Mouse (Mus musculus): ENCODE measurements around the gene Prkcb. TPM values are rescaled to one million over a fixed set of nuclear protein-coding genes. Genes with fewer than 3 reads are reported as not detected.

The Prkcb gene
- polyA plus RNA-seq, 1 experiment, result 1.0 TPM

GRCm38 (mm10) chr7:122512430-122512966 lies 223.9 kb downstream of the Prkcb start:
- Histone ChIP-seq H3K4me1 (ENCODE audit: control insufficient read depth, insufficient read depth, low read length) (no peaks in the 10 kb centered on the region), H3K27ac (ENCODE audit: insufficient read depth, low read length) (no peak overlapping the region), H3K4me3 (ENCODE audit: insufficient read depth, low read length) (no peak overlapping the region)
- TF ChIP-seq CTCF (IDR thresholded peaks at IDR 0.05; ENCODE audit: borderline replicate concordance, insufficient read depth, low read length), result no peak
- no peak for TF ChIP-seq POLR2A (IDR thresholded peaks at IDR 0.05; ENCODE audit: low read depth, low read length)

GRCm38 (mm10) chr7:122520850-122521638 lies 232.5 kb downstream of the Prkcb start:
- no peak overlapping the region for H3K4me3 ChIP-seq (ENCODE audit: insufficient read depth, low read length)
- TF ChIP-seq POLR2A (IDR thresholded peaks at IDR 0.05; ENCODE audit: low read depth, low read length), result no peak
- TF ChIP-seq CTCF (IDR thresholded peaks at IDR 0.05; ENCODE audit: borderline replicate concordance, insufficient read depth, low read length), result no peak
- H3K4me1 ChIP-seq (ENCODE audit: control insufficient read depth, insufficient read depth, low read length), result no peaks in the 10 kb centered on the region
- no peak overlapping the region for H3K27ac ChIP-seq (ENCODE audit: insufficient read depth, low read length)

GRCm38 (mm10) chr7:122528201-122528600 lies 239.7 kb downstream of the Prkcb start:
- Histone ChIP-seq H3K4me3 (ENCODE audit: insufficient read depth, low read length) (no peak overlapping the region), H3K4me1 (ENCODE audit: control insufficient read depth, insufficient read depth, low read length) (no peaks in the 10 kb centered on the region), H3K27ac (ENCODE audit: insufficient read depth, low read length) (no peak overlapping the region)
- no peak for TF ChIP-seq CTCF (IDR thresholded peaks at IDR 0.05; ENCODE audit: borderline replicate concordance, insufficient read depth, low read length)
- no peak for TF ChIP-seq POLR2A (IDR thresholded peaks at IDR 0.05; ENCODE audit: low read depth, low read length)

GRCm38 (mm10) chr7:122528646-122529045 lies 240.1 kb downstream of the Prkcb start:
- TF ChIP-seq POLR2A (IDR thresholded peaks at IDR 0.05; ENCODE audit: low read depth, low read length), result no peak
- TF ChIP-seq CTCF (IDR thresholded peaks at IDR 0.05; ENCODE audit: borderline replicate concordance, insufficient read depth, low read length), result no peak
- H3K4me1 ChIP-seq (ENCODE audit: control insufficient read depth, insufficient read depth, low read length), result no peaks in the 10 kb centered on the region
- no peak overlapping the region for H3K27ac ChIP-seq (ENCODE audit: insufficient read depth, low read length)
- no peak overlapping the region for H3K4me3 ChIP-seq (ENCODE audit: insufficient read depth, low read length)

GRCm38 (mm10) chr7:122533566-122534360 lies 245.2 kb downstream of the Prkcb start:
- H3K27ac ChIP-seq (ENCODE audit: insufficient read depth, low read length), result no peak overlapping the region
- H3K4me1 ChIP-seq (ENCODE audit: control insufficient read depth, insufficient read depth, low read length), result no peaks in the 10 kb centered on the region
- TF ChIP-seq CTCF (IDR thresholded peaks at IDR 0.05; ENCODE audit: borderline replicate concordance, insufficient read depth, low read length) (no peak), POLR2A (IDR thresholded peaks at IDR 0.05; ENCODE audit: low read depth, low read length) (no peak)

GRCm38 (mm10) chr7:122544616-122545015 lies 256.1 kb downstream of the Prkcb start:
- Histone ChIP-seq H3K4me3 (ENCODE audit: insufficient read depth, low read length) (no peak overlapping the region), H3K4me1 (ENCODE audit: control insufficient read depth, insufficient read depth, low read length) (no peaks in the 10 kb centered on the region), H3K27ac (ENCODE audit: insufficient read depth, low read length) (no peak overlapping the region)
- no peak for TF ChIP-seq CTCF (IDR thresholded peaks at IDR 0.05; ENCODE audit: borderline replicate concordance, insufficient read depth, low read length)
- no peak for TF ChIP-seq POLR2A (IDR thresholded peaks at IDR 0.05; ENCODE audit: low read depth, low read length)

More at GRCm38 (mm10) chr7:122533566-122534360, 245.2 kb downstream of the Prkcb start:
- no peak overlapping the region for H3K4me3 ChIP-seq (ENCODE audit: insufficient read depth, low read length)

GRCm38 (mm10) chr7:122556575-122557140 lies 268.1 kb downstream of the Prkcb start:
- Histone ChIP-seq H3K27ac (ENCODE audit: insufficient read depth, low read length) (no peak overlapping the region), H3K4me3 (ENCODE audit: insufficient read depth, low read length) (no peak overlapping the region), H3K4me1 (ENCODE audit: control insufficient read depth, insufficient read depth, low read length) (peaks cover 6% of the 10 kb centered on the region; the same call in 1 of the 2 replicates)
- no peak for TF ChIP-seq CTCF (IDR thresholded peaks at IDR 0.05; ENCODE audit: borderline replicate concordance, insufficient read depth, low read length)
- no peak for TF ChIP-seq POLR2A (IDR thresholded peaks at IDR 0.05; ENCODE audit: low read depth, low read length)

- TF ChIP-seq POLR2A (IDR thresholded peaks at IDR 0.05; ENCODE audit: low read depth, low read length) (no peak), CTCF (IDR thresholded peaks at IDR 0.05; ENCODE audit: borderline replicate concordance, insufficient read depth, low read length) (no peak)
- no peak overlapping the region for H3K4me3 ChIP-seq (ENCODE audit: insufficient read depth, low read length)
- peaks cover 6% of the 10 kb centered on the region; the same call in 1 of the 2 replicates for H3K4me1 ChIP-seq (ENCODE audit: control insufficient read depth, insufficient read depth, low read length)
- no peak overlapping the region for H3K27ac ChIP-seq (ENCODE audit: insufficient read depth, low read length)
These were observed 269.7 kb downstream of the Prkcb start for GRCm38 (mm10) chr7:122558085-122558811.

GRCm38 (mm10) chr7:122558912-122559311 lies 270.4 kb downstream of the Prkcb start:
- Histone ChIP-seq H3K27ac (ENCODE audit: insufficient read depth, low read length) (no peak overlapping the region), H3K4me1 (ENCODE audit: control insufficient read depth, insufficient read depth, low read length) (peaks cover 6% of the 10 kb centered on the region; the same call in 1 of the 2 replicates), H3K4me3 (ENCODE audit: insufficient read depth, low read length) (no peak overlapping the region)
- no peak for TF ChIP-seq POLR2A (IDR thresholded peaks at IDR 0.05; ENCODE audit: low read depth, low read length)
- TF ChIP-seq CTCF (IDR thresholded peaks at IDR 0.05; ENCODE audit: borderline replicate concordance, insufficient read depth, low read length), result no peak

All from embryonic fibroblast, embryonic 13.5 days (primary cell).